13 mouse cellular contexts compared by ENCODE assay signal in genomic region chr8:108183296-108183695, GRCm38 (mm10).
"Had no signal": no experiment of that assay in that cellular context is flagged by ENCODE, and none has a peak within 500 bp of the region (broad histone marks: within the 10 kb centered on the region; RNA-seq: fewer than 3 reads in every experiment).

No protein-coding gene starts in this region.

- ATAC-seq: intestine, postnatal 0 days; liver, embryonic 12.5 days had no signal

- H3K27me3 ChIP-seq: liver, embryonic 12.5 days; midbrain, embryonic 12.5 days had no signal

- H3K4me3 ChIP-seq: left cerebral cortex, adult 2 months; limb, embryonic 10.5 days; liver, embryonic 12.5 days; midbrain, embryonic 12.5 days had no signal

- DNase-seq: kidney, adult 8-10 months; kidney, postnatal 25 days; lung, embryonic 14.5 days; lung, postnatal 10 days; lung, postnatal 4 days; right cerebral cortex, adult 18-20 months; right cerebral cortex, postnatal 25 days; thymus, postnatal 14 days had no signal

- H3K4me1 ChIP-seq: liver, embryonic 12.5 days had no signal

- H3K9me3 ChIP-seq: limb, embryonic 10.5 days; liver, embryonic 12.5 days; midbrain, embryonic 12.5 days had no signal

- H3K27ac ChIP-seq: left cerebral cortex, adult 2 months; limb, embryonic 10.5 days; liver, embryonic 12.5 days; midbrain, embryonic 12.5 days had no signal

- H3K9ac ChIP-seq: liver, embryonic 12.5 days; lung, embryonic 14.5 days; midbrain, embryonic 12.5 days had no signal

- H3K36me3 ChIP-seq: limb, embryonic 10.5 days; liver, embryonic 12.5 days; midbrain, embryonic 12.5 days had no signal

- H3K4me2 ChIP-seq: liver, embryonic 12.5 days; lung, embryonic 14.5 days; midbrain, embryonic 12.5 days had no signal
